Mouse (Mus musculus): ENCODE measurements around the gene Tsnax.

DNA sequence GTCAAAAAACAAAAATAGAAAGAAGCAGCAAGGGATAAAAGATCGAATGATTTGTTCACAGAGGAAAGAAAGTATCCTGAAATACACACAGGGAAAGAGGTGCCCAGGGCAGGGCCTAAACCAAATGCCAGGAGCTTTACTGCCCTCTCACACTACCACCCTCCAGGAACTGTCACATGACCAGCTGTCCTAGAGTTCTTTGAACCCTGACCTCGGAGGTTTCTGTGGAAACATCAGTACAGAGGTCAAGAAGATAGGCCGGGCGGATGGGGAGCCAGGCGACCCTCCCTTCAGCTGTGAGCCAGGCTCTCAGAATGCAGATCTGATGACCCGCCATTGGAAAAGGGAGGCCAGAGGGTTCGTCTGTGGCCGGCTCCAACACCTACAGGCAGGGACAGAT is 39.6 kb upstream of the Tsnax start:
- TF ChIP-seq CTCF (IDR thresholded peaks at IDR 0.05; ENCODE audit: insufficient read depth, low read length) (no peak), POLR2A (IDR thresholded peaks at IDR 0.05; ENCODE audit: borderline replicate concordance, extremely low read depth, low read depth, low read length) (no peak)

All from lung, adult 2 months (tissue).